Mouse (Mus musculus): Measurements from ENCODE around the gene Zfp583. TPM values are rescaled to one million over a fixed set of nuclear protein-coding genes. Genes with fewer than 3 reads are reported as not detected.

Gene Zfp583
- polyA plus RNA-seq (2017; shearing (Covaris generic)): 0.31 TPM

DNA sequence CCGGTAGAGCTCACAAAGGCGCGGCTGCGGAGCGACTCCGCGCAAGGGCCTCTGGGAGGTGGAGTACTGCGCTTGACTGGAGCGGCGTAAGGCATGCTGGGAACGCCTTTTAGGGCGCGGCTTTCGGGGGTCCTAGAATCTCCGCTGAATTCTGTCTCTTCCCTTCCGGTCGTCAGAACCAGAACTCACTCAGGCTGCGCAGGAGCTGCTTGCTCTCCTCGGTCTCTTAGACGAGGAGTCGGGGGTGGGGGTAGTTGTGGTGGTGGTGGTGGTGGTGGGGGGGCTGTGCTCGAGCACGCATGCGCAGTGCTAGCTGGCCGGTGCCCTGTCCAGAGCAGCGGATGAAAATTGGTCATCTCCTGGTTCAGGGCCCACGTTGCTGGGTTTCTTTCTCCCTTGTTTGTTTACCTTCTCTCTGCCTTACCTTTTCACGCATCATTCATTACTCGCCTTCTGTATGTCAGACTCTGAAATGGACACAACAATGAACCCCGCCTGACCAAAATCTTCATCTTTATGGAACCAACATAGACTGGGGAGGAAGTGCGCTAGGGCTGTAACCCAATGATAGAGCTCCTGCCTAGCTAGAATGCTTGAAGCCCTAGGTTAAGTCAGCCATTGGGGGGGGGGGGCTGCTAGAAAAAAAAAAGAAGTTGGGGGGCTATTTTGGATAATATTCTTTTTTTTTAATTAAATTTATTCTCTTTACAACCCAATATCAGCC lies at the start of gene Zfp583:
Zfp583 (minus strand) TSS at position 53 of the 724 bp plus-strand sequence.

DNA sequence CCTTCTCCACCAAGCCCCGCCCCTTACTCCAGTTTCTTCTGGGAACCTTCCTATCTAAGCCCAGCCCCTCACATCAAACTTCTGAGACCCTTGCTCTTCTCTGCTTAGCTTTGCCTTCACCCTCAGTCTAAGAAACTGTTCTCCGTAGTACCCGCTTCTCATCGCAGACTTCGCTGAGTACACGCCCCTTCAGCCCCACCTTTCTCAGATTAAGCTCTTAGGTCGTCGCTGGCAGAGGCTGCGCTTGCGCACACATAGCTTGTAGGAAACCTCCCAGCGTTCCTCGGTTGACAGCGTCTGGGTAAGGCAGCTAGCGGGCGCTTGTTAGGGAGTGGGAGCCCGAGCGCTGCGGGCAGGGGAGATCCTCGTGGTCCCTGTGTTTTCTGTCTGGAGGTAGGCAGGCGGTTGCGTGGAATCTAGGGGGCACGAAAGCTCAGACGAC lies 32.0 kb upstream of the Zfp583 start, which contains the start of gene Zfp78:
Zfp78 (plus strand) TSS at position 234 of the 442 bp plus-strand sequence.

DNA sequence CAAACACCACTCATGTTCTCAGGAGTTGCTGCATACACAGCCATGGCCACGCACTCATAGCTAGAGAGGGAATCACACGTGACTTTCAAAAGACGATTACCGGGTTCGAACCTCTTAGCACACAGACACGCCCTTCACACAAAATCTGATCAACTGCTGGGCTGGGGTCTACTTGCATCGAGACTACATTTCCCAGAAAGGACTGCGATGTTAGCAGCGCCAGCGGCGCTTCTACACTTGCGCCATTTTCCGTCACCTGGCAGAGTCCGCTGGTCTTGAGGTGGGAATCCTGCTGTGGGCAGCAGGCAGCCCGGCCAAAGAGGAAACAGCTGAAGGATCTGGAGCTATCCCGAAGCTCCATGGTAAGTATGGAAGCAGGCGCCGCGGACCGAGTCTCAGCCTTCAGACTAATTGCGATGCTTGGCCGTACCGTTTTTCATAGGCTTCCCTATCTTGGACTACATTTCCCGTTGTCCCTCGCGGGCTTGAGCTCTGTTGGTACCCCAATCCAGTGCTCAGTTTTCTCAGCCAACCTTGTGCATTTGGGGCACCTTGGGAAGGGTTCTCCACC lies 12.5 kb upstream of the Zfp583 start, which contains the start of gene Gm3854:
Gm3854 (plus strand) TSS at position 259 of the 571 bp plus-strand sequence.

DNA sequence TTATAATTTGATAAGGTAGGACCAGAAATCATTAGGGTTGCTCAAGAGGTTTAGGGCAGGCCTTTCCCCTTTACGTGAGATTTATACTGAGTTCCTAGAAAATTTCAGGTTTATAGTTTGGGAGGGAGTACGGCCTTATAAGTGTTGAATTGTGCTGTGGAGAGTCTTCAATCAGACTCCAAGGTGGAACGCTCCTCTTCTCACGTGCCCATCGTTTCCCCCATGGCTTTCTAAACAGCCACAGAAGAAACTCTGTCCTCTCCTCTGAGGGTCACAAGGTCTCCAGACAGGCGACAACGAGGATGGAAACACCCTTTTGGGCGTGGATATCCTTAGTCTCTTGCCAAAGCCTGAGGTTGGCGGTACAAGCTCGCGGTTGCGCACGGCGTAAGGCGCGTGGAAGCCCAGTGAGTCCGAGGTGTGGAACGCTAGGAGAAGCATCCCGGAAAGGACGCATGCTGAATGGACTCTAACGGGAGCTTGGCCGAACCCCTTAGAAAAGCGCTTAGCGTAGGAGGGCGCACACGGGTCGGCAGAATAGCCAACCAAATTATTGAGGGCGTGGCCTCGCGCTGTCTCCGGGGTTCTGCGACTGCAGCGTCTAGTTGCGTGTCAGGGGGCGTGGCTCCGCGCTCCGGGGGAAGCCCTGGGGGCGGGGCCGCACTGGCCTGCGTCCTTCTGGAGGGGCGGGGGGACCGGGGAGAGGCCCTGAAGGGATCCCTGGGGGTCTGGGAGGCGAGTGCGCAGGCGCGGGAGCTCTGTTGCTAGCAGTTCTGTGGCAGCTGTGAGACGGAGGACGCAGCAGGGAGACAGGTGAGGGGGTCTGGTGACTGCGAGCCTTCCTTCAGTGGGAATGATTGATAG lies 45.0 kb downstream of the Zfp583 start, which contains the start of gene Zfp667:
Zfp667 (plus strand) TSS at position 738 of the 864 bp plus-strand sequence.

Other genes with a start within 250 kb of the Zfp583 start
- 32.6 TPM for gene Zfp787, start 175.3 kb downstream of the Zfp583 start, polyA plus RNA-seq (2017; shearing (Covaris generic))
- gene Zfp444, start 159.1 kb downstream of the Zfp583 start, polyA plus RNA-seq (2017; shearing (Covaris generic)): 24.7 TPM
- not detected for gene Galp, start 134.2 kb downstream of the Zfp583 start, polyA plus RNA-seq (2017; shearing (Covaris generic))
- gene Zscan5b, start 109.0 kb downstream of the Zfp583 start, polyA plus RNA-seq (2017; shearing (Covaris generic)): not detected
- not detected for gene Epp13, start 78.6 kb downstream of the Zfp583 start, polyA plus RNA-seq (2017; shearing (Covaris generic))
- gene Zfp667, start 44.7 kb downstream of the Zfp583 start, polyA plus RNA-seq (2017; shearing (Covaris generic)): 4.7 TPM
- 0.24 TPM for gene Gm3854, start 12.5 kb upstream of the Zfp583 start, polyA plus RNA-seq (2017; shearing (Covaris generic))
- 2.4 TPM for gene Zfp78, start 32.0 kb upstream of the Zfp583 start, polyA plus RNA-seq (2017; shearing (Covaris generic))
- 9.6 TPM for gene Zfp28, start 52.0 kb upstream of the Zfp583 start, polyA plus RNA-seq (2017; shearing (Covaris generic))
- not detected for gene Smim17, start 67.4 kb upstream of the Zfp583 start, polyA plus RNA-seq (2017; shearing (Covaris generic))
- not detected for gene Gm20715, start 79.0 kb upstream of the Zfp583 start, polyA plus RNA-seq (2017; shearing (Covaris generic))
- not detected for gene Olfr1344, start 107.4 kb upstream of the Zfp583 start, polyA plus RNA-seq (2017; shearing (Covaris generic))
- 0.09 TPM for gene Olfr1336, start 124.9 kb upstream of the Zfp583 start, polyA plus RNA-seq (2017; shearing (Covaris generic))
- not detected for gene Olfr1346, start 135.8 kb upstream of the Zfp583 start, polyA plus RNA-seq (2017; shearing (Covaris generic))
- not detected for gene Olfr5, start 155.7 kb upstream of the Zfp583 start, polyA plus RNA-seq (2017; shearing (Covaris generic))
- gene Olfr1347, start 168.5 kb upstream of the Zfp583 start, polyA plus RNA-seq (2017; shearing (Covaris generic)): not detected
- gene Olfr1348, start 177.5 kb upstream of the Zfp583 start, polyA plus RNA-seq (2017; shearing (Covaris generic)): not detected
- gene Olfr1349, start 191.7 kb upstream of the Zfp583 start, polyA plus RNA-seq (2017; shearing (Covaris generic)): not detected
- not detected for gene Olfr1350, start 233.6 kb upstream of the Zfp583 start, polyA plus RNA-seq (2017; shearing (Covaris generic))

Data from effector memory CD4-positive, alpha-beta T cell, adult 5 months (primary cell).